Mouse (Mus musculus) liver, embryonic 16.5 days (tissue): Measurements from ENCODE around the gene Rap1gap2. TPM values are rescaled to one million over a fixed set of nuclear protein-coding genes. Genes with fewer than 3 reads are reported as not detected.

Source experiments
- ATAC-seq: fragments of 200-750 bp; cut with Nextera tagmentation; 2 replicates; pipeline ENCODE4 v1.8.0; 2017; ENCODE audit warnings: low read depth, mild to moderate bottlenecking, moderate number of reproducible peaks, moderate library complexity
- H3K27ac ChIP-seq: fragments of 300-500 bp; sonication (generic); 2 replicates; pipeline ENCODE4 v1.5.1; 2014; ENCODE audit warnings: mild to moderate bottlenecking, low read length
- H3K27me3 ChIP-seq: fragments of 300-500 bp; sonication (generic); 2 replicates; pipeline ENCODE4 v1.6.1; 2014; ENCODE audit warnings: low read depth, low read length, mixed read lengths; ENCODE audit not compliant: control insufficient read depth, insufficient read depth
- H3K36me3 ChIP-seq: fragments of 300-500 bp; sonication (generic); 2 replicates; pipeline ENCODE4 v1.6.1; 2014; ENCODE audit warnings: mild to moderate bottlenecking; ENCODE audit not compliant: control insufficient read depth, insufficient read depth
- H3K4me1 ChIP-seq: fragments of 300-500 bp; sonication (generic); 2 replicates; pipeline ENCODE4 v1.6.1; 2014; ENCODE audit warnings: low read depth, low read length, mixed read lengths; ENCODE audit not compliant: control insufficient read depth
- H3K4me2 ChIP-seq: fragments of 300-500 bp; sonication (generic); 2 replicates; pipeline ENCODE4 v1.6.1; 2014; ENCODE audit warnings: low read depth, low read length, mixed read lengths
- H3K4me3 ChIP-seq: fragments of 300-500 bp; sonication (generic); 2 replicates; pipeline ENCODE4 v1.5.1; 2014; ENCODE audit warnings: low read depth, mild to moderate bottlenecking, low read length
- H3K9ac ChIP-seq: fragments of 300-500 bp; sonication (generic); 2 replicates; pipeline ENCODE4 v1.6.1; 2014; ENCODE audit warnings: low read depth, low read length
- H3K9me3 ChIP-seq: fragments of 300-500 bp; sonication (generic); replicated peaks from 2 replicates; pipeline ENCODE4 v1.6.1; 2016; ENCODE audit warnings: low read length; ENCODE audit not compliant: control insufficient read depth
- WGBS: fragments of 180-500 bp; shearing (Covaris S2); extraction: QIAGEN DNeasy Blood & Tissue Kit; methylation state at CpG from one replicate; pipeline ENCODE4 v1.1.7; 2014; ENCODE audit not compliant: insufficient replicate concordance; 5-methylcytosine and 5-hydroxymethylcytosine counted together
- polyA plus RNA-seq: library from polyadenylated mRNA; unstranded; fragments of >200 nt; fragmentation: Nextera tagmentation; extraction: Ambion mirVana; gene quantifications from 2 replicates; pipeline ENCODE4 v1.2.1, GENCODE M21; 2015

Gene Rap1gap2
- polyA plus RNA-seq, 1 experiment from 2014 or later, result 1.2 TPM

DNA sequence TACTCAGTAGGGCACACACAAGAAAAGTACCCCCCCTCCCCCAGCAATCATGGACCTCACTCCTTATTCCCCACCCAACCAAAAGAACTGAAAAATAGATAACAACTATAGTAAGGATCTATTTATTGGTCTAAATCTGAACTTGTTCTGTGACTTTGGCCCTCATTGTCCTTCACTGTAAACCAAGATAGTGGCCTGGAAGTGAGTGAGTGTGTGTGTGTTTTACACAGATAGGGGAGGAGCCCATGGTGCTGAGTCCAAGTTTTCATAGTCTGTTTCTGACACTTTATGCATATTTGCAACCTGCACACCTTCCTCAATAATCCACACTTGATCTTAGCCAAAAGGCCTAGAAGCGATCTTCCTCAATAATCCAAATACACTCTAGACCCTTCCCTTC is 38.0 kb upstream of the Rap1gap2 start:
- peak; percentile 20; the same call in 1 of the 2 replicates for ATAC-seq
- peak overlapping the region; percentile 81 for H3K9ac ChIP-seq
- H3K4me1 ChIP-seq, result peaks cover 41% of the 10 kb centered on the region
- peak overlapping the region; percentile 88 for H3K4me3 ChIP-seq
- WGBS, result 3% methylated on average over 1 of the region's 1 CpGs
- no peaks in the 10 kb centered on the region for H3K9me3 ChIP-seq
- no peaks in the 10 kb centered on the region for H3K36me3 ChIP-seq
- peak overlapping the region; percentile 96 for H3K4me2 ChIP-seq
- peak overlapping the region; percentile 84 for H3K27ac ChIP-seq
- H3K27me3 ChIP-seq, result no peaks in the 10 kb centered on the region

DNA sequence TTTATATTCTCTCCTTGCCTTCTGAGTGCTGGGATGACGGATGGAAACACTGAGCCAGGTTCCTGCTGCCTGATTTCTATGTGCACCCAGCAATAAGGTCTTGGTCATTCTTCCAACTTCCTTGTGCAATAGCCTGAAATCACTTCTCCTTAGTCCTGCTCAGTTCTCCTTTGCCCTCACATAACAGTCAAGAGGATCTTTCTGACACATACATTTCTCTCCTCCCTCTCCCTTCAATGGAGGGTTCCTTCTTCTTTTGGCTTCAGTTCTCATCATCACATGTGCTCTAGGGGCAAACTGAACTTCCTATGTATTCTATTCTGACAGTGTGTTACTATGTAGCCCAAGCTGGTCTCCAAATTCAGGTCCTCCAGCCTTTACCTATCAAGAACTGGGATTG is 37.3 kb upstream of the Rap1gap2 start:
- Histone ChIP-seq H3K36me3 (no peaks in the 10 kb centered on the region), H3K4me3 (no peak overlapping the region), H3K9me3 (no peaks in the 10 kb centered on the region), H3K4me1 (peaks cover 38% of the 10 kb centered on the region), H3K27me3 (no peaks in the 10 kb centered on the region), H3K9ac (no peak overlapping the region), H3K27ac (peak overlapping the region; percentile 84; the same call in 1 of the 2 replicates), H3K4me2 (no peak overlapping the region)
- 65% methylated on average over 1 of the region's 1 CpGs for WGBS
- no peak for ATAC-seq

DNA sequence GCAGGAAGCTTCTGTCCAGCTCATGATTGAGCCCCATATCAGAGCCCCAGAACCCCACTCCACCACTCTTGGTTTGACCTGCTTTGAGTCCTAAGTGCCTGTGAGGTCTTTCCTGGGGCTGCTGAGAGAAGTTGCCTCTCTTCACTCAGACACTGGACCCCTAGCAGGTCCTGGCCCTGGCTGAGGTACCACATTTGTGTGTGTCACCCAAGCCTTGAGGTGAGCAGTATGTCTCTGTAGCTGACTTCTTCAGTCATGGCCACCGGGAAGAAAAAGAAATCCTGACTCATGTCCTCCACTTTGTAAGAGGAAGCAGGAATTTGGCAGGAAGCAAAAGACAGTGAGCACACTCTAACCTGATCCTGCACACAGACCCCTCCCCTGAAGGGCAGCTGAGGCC is 28.9 kb upstream of the Rap1gap2 start:
- 13% methylated on average over 1 of the region's 1 CpGs for WGBS
- Histone ChIP-seq H3K27me3 (peaks cover 58% of the 10 kb centered on the region), H3K9ac (no peak overlapping the region), H3K4me2 (no peak overlapping the region), H3K9me3 (no peaks in the 10 kb centered on the region), H3K4me3 (no peak overlapping the region), H3K4me1 (peaks cover 18% of the 10 kb centered on the region), H3K27ac (no peak overlapping the region), H3K36me3 (peaks cover 22% of the 10 kb centered on the region)
- no peak for ATAC-seq

DNA sequence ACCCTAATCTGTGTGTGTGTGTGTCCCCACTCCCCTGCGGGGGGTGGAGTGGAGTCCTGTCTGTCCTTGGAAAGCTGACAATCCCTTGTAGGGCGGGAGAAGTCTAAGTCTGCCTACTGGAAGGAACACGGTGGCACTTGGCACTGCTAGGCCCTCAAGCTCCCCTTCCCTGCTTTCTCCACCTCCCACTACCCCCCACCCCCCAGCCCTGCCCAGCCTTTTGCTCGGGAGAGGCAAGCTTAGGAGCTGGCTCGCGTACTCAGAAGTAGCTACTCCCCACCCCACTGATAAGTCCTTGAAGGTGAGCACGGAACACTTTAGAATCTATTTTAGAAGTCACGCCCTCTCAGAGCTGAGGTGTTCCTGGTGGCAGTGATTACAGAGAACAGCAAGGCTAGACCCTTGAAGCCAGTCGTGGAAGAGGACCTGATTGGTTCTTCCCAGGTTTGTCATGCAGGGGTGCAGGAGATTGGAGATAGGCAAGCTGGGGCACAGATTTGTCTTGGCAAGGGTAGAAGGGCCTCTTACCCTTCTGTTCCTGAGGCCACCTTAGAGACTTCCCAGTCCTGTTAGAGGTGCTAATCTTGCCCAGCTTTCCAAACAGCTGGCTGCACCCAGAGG is 28.2 kb upstream of the Rap1gap2 start:
- ATAC-seq, result no peak
- Histone ChIP-seq H3K36me3 (peaks cover 24% of the 10 kb centered on the region), H3K4me3 (peak overlapping the region; percentile 68), H3K9me3 (no peaks in the 10 kb centered on the region), H3K27ac (no peak overlapping the region), H3K27me3 (peaks cover 58% of the 10 kb centered on the region), H3K4me1 (peaks cover 18% of the 10 kb centered on the region), H3K9ac (peak overlapping the region; percentile 47; the same call in 1 of the 2 replicates), H3K4me2 (peak overlapping the region; percentile 70)
- 17% methylated on average over 9 of the region's 9 CpGs for WGBS

DNA sequence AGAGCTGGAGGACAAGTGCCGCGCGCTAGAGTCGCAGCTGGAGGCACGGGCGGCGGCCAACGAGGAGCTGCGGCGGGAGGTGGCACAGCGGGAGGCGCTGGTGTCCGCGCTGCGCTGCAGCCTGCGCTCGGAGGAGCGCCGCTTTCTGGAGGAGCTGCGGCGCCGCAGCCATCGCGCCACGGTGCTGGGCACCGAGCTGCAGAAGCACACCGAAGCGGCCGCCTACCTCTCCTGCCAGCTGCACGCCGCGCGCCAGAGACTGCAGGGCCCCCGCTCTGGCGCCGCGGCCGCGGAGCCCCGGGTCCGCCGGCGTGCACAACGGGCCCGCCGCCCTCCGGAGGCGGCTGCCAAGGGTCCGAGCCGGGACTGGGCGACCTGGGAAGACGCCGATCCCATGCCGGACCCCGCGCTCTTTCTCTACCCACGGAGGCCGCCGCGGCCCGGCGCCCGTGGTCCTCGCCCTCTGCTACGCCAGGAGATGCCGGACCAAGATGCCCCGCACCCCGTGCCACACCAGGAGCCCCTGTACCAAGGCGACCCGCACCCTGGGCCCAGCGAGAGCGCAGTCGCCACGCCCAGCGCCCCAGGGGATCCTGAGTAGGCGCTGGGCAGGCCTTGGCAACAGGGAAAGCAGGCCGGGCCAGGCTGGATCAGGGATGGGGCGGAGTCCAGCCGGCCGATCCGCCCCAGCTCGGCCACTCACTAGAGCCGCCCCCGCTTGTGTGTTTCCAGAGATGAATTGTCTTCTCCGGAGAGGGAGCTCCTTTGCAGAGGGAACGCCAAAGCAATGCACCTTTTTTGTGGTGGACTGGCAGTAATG is 27.5 kb upstream of the Rap1gap2 start:
- peaks cover 24% of the 10 kb centered on the region for H3K36me3 ChIP-seq
- H3K4me1 ChIP-seq, result peaks cover 18% of the 10 kb centered on the region
- H3K4me3 ChIP-seq, result peak overlapping the region; percentile 68
- H3K9me3 ChIP-seq, result no peaks in the 10 kb centered on the region
- ATAC-seq, result peak; percentile 81
- WGBS, result under 1% methylated on average over 82 of the region's 86 CpGs
- H3K27ac ChIP-seq, result peak overlapping the region; percentile 40; the same call in 1 of the 2 replicates
- H3K9ac ChIP-seq, result peak overlapping the region; percentile 47
- H3K27me3 ChIP-seq, result peaks cover 58% of the 10 kb centered on the region
- H3K4me2 ChIP-seq, result peak overlapping the region; percentile 70

DNA sequence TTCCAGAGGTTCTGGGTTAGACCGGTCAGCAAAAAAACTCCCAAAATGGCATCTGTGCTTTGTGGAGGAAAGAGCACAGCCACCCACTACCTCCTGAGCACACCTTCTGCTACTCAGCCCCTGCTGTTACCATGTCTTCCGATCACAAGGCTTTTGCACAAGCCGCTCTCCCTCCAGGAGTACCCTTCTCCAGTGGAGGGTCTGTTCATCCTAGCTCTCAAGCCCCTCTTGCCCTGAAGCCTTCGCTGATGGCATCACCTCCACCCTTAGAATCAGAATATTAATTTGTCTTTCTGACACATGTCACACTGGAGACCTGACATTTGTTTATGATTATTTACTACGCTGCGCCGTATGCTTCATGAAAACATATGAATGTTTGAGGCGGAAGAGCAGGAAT is 26.8 kb upstream of the Rap1gap2 start:
- Histone ChIP-seq H3K27ac (no peak overlapping the region), H3K9me3 (no peaks in the 10 kb centered on the region), H3K27me3 (peaks cover 58% of the 10 kb centered on the region), H3K4me1 (peaks cover 18% of the 10 kb centered on the region), H3K4me2 (peak overlapping the region; percentile 70), H3K9ac (0 out of 2 replicates have a peak overlapping the region, but pooled peaks have one; percentile 11), H3K4me3 (peak overlapping the region; percentile 68), H3K36me3 (peaks cover 24% of the 10 kb centered on the region)
- WGBS, result 27% methylated on average over 8 of the region's 8 CpGs
- ATAC-seq, result no peak

DNA sequence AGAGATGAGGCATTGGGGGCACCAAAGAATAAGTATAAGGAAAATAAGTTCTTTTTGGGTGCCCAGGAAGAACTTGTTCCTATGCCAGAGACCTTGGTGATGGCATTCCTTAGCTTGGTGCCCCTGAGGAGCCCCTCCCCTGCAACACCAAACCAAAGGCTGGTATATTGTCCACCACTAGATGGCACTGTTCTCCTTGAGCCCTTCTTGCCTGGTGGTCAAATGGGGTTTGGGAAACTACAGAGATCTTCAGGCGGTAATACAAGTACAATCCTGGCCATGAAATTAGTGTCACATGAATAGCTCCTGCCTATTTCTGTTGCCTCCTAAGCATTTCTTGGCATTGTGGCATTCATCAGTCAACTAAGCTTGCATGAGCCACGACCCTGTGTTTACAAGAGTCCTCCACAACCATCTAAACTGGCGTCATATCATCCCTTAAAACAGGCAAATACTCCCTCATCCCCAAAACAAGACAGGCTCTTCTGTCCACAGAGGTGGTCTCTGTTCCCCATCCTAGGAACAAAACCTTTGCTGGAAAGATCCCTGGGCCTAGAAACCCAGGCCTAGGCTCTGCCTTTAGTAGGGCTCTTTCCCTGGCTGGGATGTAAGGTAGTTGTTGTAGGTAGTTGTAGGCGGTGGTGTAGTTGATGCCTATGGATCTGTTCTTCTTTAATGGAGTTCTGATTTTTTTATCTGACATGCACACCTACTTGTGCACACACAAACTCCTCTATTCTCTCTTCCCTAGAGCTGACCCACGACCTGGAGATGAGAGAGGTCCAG is 24.0 kb upstream of the Rap1gap2 start:
- Histone ChIP-seq H3K9me3 (no peaks in the 10 kb centered on the region), H3K27me3 (peaks cover 40% of the 10 kb centered on the region), H3K4me1 (peaks cover 18% of the 10 kb centered on the region), H3K27ac (no peak overlapping the region), H3K4me2 (no peak overlapping the region), H3K4me3 (no peak overlapping the region), H3K36me3 (peaks cover 40% of the 10 kb centered on the region), H3K9ac (no peak overlapping the region)
- ATAC-seq, result no peak
- 59% methylated on average over 5 of the region's 5 CpGs for whole genome bisulfite sequencing

DNA sequence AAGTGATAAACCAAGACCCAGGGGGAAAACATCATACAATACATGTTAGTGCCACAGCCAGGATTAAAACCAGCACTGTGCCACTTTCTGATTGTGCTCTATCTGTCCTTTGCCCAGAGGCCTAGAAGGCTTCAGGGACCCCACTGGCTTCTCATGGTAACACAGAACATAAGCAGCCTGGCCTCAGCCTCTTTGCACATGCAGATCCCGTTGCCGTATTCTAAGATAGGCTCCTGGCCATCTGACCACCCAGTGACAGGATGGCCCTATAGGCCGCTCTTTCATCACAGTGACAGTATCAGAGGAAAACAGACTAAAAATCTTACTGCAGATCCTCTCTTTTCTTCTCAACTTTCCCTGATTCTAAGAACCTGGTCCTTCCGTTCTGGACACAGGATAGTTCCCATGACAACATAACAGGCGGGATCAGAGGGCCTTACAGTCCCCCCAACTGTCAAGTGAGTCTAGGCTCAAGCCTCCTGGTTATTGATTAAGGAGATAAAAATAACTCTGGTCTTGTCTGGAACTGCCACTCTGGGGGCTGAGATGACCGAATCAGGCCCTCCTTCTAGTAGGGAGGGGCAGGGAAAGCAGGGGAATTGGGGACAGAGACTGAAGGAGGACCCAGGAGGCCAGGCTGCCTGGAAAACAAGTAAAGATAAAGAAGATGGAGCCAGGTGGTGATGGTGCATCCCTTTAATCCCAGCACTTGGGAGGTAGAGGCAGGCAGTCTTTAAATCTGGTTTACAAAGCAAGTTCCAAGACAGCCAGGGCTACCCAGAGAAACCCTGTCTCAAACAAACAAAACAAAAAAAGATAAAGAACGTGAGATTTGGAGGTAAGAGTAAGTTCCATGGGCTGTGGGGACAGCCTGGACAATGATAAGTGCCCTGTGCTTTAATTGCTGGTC is 21.4 kb upstream of the Rap1gap2 start:
- peaks cover 14% of the 10 kb centered on the region for H3K27me3 ChIP-seq

More for the DNA sequence above, 21.4 kb upstream of the Rap1gap2 start:
- Histone ChIP-seq H3K36me3 (peaks cover 29% of the 10 kb centered on the region), H3K9ac (no peak overlapping the region), H3K4me3 (no peak overlapping the region), H3K27ac (no peak overlapping the region), H3K4me1 (peaks cover under 1% of the 10 kb centered on the region; the same call in 1 of the 2 replicates), H3K9me3 (no peaks in the 10 kb centered on the region), H3K4me2 (no peak overlapping the region)
- no peak for ATAC-seq
- WGBS, result 59% methylated on average over 7 of the region's 7 CpGs
